Mouse (Mus musculus): ENCODE results near the gene D11Wsu47e. TPM values are rescaled to one million over a fixed set of nuclear protein-coding genes. Genes with fewer than 3 reads are reported as not detected.
A peak's percentile ranks its signal among the peaks of the same experiment; 100 is the strongest.

D11Wsu47e gene
- 23.7 and 25.8 TPM in 2 replicates for polyA plus RNA-seq (2016; fragmentation: Nextera tagmentation; extraction: Ambion mirVana)

DNA sequence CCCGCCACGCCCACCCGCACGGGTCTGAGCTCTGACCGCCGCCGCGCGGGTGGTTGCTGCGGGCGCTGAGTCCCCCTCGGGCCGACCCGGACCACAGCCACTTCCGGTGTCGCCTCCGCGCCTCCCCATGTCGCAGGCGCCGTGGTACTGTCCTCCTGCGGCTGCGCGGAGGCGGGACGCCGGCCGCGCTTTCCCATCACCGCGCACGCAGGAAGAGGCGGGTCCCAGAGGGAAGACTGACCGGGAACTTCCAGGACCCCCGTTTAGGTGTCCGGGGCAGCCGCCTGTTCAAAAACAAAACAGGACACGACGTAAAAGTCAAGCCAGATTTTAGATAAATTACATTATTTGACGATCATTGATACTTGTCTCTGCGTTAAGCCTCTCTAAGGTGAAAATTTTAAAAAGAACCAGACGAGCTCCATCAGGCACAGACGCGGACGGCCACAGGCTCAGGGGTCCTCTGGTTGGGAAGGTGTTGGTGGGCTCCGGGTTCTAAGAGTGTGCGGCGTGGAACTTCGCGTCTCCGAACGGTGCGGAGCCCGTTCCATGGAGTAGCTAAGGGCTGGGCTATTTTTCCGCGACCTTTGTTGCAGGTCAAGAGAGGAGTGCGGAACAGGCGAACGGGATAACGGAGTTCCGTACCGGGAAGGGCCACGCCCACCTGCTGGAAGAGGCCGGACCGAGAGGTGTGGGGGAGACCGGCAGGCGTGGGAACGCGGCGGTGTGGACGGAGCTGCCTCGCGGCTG lies at the start of gene D11Wsu47e, which contains the start of gene Fam104a:
Gene D11Wsu47e (plus strand): TSS at position 456 of the 750 bp plus-strand sequence.
Gene Fam104a (minus strand): TSS at position 199 of the 750 bp plus-strand sequence.
- H3K27me3 ChIP-seq, result no peaks in the 10 kb centered on the region
- H3K4me3 ChIP-seq (replicated peaks), result peak within 1 kb of the TSS; percentile 96
- peaks cover 39% of the 10 kb centered on the region for H3K4me1 ChIP-seq (replicated peaks)
- peak within 1 kb of the TSS; percentile 90 for H3K9ac ChIP-seq (replicated peaks)
- peak; percentile 88 for ATAC-seq (ENCODE audit: insufficient number of reproducible peaks, insufficient read depth, low FRiP score, low TSS enrichment, low read depth)
- peak within 1 kb of the TSS; percentile 97 for H3K27ac ChIP-seq
- peaks cover 16% of the 10 kb centered on the region for H3K36me3 ChIP-seq
- under 1% methylated on average over 73 of the region's 73 CpGs for WGBS
- H3K4me2 ChIP-seq, result peak within 1 kb of the TSS; percentile 87
- H3K9me3 ChIP-seq, result no peaks in the 10 kb centered on the region

DNA sequence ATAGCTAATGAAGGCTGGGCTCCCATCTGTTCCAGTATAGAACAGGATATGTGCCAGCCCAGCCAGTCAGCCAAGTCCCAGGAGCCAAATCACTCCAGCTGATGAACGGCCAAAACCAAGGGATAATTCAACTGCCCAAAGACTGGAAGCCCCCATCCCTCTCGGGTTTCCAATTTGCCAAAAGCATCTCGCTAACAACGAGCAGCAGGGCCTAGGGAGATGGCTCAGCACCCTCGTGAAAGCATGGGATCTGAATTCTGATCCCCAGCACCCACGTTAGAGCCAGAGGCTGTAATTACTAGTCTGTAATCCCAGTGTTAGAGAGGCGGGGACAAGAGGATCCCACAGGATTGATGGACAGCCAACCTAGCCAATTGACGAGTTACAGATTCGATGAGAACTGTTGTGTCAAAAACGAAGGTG lies 49.5 kb upstream of the D11Wsu47e start:
- 69% methylated on average over 10 of the region's 10 CpGs for WGBS
- Histone ChIP-seq H3K9me3 (peaks cover 9% of the 10 kb centered on the region; the same call in 1 of the 2 replicates), H3K4me3 (replicated peaks) (no peak overlapping the region), H3K27me3 (no peaks in the 10 kb centered on the region), H3K4me1 (replicated peaks) (no peaks in the 10 kb centered on the region), H3K4me2 (no peak overlapping the region), H3K27ac (no peak overlapping the region), H3K9ac (replicated peaks) (no peak overlapping the region), H3K36me3 (no peaks in the 10 kb centered on the region)
- ATAC-seq (ENCODE audit: insufficient number of reproducible peaks, insufficient read depth, low FRiP score, low TSS enrichment, low read depth), result no peak

DNA sequence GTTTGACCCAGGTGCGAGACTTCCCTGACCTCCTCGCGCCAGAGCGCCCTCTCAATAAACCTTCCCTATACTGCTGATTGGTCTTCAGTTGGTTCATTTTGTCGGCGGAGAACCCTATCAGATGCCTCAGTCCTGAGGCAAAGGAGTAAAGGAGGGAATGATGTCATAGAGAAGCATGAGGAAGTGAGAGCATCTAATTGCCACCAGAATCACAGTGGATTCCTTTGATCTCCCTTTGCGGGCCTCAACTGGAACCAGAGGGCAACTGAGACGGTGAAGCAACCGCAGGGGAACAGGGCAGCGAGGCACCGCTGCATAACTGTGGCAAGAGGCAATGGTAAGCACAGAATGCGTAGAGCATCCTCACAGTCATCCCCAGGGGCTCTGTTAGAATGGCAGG lies 45.5 kb upstream of the D11Wsu47e start:
- Histone ChIP-seq H3K27me3 (no peaks in the 10 kb centered on the region; the same call in 1 of the 2 replicates), H3K4me1 (replicated peaks) (no peaks in the 10 kb centered on the region), H3K4me3 (replicated peaks) (no peak overlapping the region), H3K27ac (no peak overlapping the region), H3K4me2 (no peak overlapping the region), H3K9me3 (peaks cover 9% of the 10 kb centered on the region; the same call in 1 of the 2 replicates), H3K9ac (replicated peaks) (no peak overlapping the region), H3K36me3 (no peaks in the 10 kb centered on the region)
- WGBS, result 82% methylated on average over 12 of the region's 12 CpGs
- ATAC-seq (ENCODE audit: insufficient number of reproducible peaks, insufficient read depth, low FRiP score, low TSS enrichment, low read depth), result no peak

DNA sequence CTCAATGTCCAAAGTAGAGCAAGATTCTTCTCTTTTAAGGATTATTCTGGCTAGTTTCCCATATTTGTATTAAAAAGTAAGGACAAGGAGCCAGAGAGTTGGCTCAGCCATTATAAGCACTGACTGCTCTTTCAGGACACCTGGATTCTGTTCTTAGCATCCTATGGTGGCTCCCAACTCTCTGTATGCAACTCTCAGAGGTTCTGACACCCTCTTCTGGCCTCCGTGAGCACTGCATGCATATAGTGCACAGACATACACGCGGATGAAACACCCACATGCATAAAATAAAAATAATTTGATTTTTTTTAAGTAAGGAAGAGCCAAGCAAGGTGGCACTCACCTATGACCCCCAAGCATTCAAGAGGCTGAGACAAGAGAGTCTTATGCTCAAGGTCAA lies 39.0 kb upstream of the D11Wsu47e start:
- ATAC-seq (ENCODE audit: insufficient number of reproducible peaks, insufficient read depth, low FRiP score, low TSS enrichment, low read depth), result no peak
- Histone ChIP-seq H3K9ac (replicated peaks) (no peak overlapping the region), H3K4me3 (replicated peaks) (no peak overlapping the region), H3K27me3 (no peaks in the 10 kb centered on the region; the same call in 1 of the 2 replicates), H3K4me2 (no peak overlapping the region), H3K27ac (no peak overlapping the region), H3K4me1 (replicated peaks) (peaks cover 16% of the 10 kb centered on the region), H3K36me3 (no peaks in the 10 kb centered on the region), H3K9me3 (no peaks in the 10 kb centered on the region; the same call in 1 of the 2 replicates)
- WGBS, result 86% methylated on average over 3 of the region's 3 CpGs

DNA sequence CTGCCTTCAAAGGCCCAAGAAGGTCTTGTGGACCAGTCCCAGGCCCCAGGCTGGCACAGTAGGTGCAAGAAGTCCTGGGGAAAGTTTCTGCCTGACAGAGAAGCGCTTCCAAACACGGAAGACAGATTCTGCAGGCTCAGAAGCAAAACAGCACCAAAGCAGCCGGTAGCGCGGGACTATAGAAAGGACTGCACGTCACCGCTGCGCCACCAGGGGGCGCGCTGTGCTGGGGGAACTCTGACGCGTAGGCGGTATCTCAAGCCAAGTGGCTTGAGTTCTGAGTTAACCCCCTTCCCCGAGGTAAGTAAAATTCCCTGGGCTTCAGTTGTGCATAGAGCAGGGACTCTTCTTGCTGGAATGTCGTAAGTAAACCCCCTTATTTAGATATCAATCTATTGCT lies 36.1 kb upstream of the D11Wsu47e start:
- Histone ChIP-seq H3K27me3 (no peaks in the 10 kb centered on the region; the same call in 1 of the 2 replicates), H3K36me3 (peaks cover 19% of the 10 kb centered on the region), H3K27ac (no peak overlapping the region), H3K4me2 (peak overlapping the region; percentile 28; the same call in 1 of the 2 replicates), H3K4me1 (replicated peaks) (peaks cover 35% of the 10 kb centered on the region), H3K9me3 (no peaks in the 10 kb centered on the region; the same call in 1 of the 2 replicates), H3K9ac (replicated peaks) (0 out of 2 replicates have a peak overlapping the region, but pooled peaks have one; percentile 18), H3K4me3 (replicated peaks) (0 out of 2 replicates have a peak overlapping the region, but pooled peaks have one; percentile 4)
- ATAC-seq (ENCODE audit: insufficient number of reproducible peaks, insufficient read depth, low FRiP score, low TSS enrichment, low read depth), result no peak
- 4% methylated on average over 15 of the region's 15 CpGs for WGBS

DNA sequence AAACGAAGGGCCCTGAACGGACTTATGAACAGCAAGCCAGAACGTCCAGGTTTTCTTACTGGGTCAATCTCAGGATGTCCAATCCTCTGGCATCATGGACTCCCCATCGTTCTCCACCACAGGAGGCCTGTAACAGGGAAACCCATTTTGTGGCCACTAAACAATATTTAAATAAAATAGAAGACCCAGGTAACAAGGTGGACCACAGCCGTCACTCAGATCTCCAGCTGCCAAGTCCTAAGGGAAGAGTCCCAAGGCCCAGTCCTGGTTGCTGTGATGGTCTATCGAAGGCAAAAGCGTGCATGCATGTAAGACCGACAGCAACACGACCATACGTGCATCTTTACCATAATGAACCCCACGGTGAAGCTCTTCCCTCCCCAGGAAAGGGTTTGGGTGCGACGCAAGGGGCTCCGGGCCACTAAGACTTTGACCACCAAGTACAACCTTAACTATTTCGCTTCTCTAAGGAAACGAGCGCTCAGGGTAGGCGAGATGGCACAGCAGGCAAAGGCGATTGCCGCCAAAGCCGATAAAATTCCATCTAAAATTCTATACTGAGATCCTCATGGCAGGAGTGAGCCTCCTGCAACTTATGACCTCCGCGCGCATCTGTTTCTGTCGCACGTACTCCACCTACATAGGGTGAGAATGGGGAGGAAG lies 35.4 kb upstream of the D11Wsu47e start, which contains the start of gene Cog1:
Gene Cog1 (plus strand): TSS at position 480 of the 663 bp plus-strand sequence.
- 40% methylated on average over 26 of the region's 26 CpGs for WGBS
- Histone ChIP-seq H3K27me3 (no peaks in the 10 kb centered on the region), H3K4me2 (peak within 1 kb of the TSS; percentile 70), H3K9me3 (no peaks in the 10 kb centered on the region; the same call in 1 of the 2 replicates), H3K4me3 (replicated peaks) (peak within 1 kb of the TSS; percentile 96), H3K4me1 (replicated peaks) (peaks cover 40% of the 10 kb centered on the region), H3K27ac (peak within 1 kb of the TSS; percentile 89), H3K36me3 (peaks cover 26% of the 10 kb centered on the region), H3K9ac (replicated peaks) (peak within 1 kb of the TSS; percentile 90)
- no peak for ATAC-seq (ENCODE audit: insufficient number of reproducible peaks, insufficient read depth, low FRiP score, low TSS enrichment, low read depth)

DNA sequence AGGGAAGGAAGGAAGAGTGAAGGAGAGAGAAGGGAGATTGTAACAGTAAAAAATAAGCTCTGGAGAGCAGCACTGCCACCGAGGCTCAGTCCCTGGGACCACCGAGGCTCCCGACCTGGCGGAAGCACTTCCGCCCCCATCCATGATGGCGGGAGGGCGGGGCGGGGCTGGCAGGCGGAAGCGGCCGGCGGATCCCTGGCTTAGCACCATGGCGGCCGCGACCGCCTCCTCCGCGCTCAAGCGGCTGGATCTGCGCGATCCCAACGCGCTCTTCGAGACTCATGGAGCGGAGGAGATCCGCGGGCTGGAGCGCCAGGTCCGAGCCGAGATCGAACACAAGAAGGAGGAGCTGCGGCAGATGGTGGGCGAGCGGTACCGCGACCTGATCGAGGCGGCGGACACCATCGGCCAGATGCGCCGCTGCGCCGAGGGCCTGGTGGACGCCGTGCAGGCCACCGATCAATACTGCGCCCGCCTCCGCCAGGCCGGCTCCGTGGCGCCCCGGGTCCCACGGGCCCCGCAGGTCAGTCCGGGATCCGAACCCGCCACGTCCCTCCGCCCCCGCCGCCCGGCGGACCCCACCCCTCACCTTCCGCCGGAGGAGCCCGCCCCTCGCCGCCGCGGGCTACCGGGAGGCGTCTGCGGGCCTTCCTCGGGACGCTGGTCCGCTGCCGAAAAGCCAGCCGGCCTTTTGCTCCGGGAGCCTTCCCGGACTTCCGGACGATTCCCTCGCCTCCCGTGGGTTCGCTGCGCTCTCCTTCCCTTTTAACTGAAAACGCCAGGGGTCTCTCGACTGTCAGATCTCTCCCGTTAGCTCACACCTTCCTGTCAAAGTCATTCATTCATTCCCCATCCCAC lies 34.6 kb upstream of the D11Wsu47e start, which contains the start of gene Slc39a11:
Gene Slc39a11 (minus strand): TSS at position 727 of the 858 bp plus-strand sequence.
- Histone ChIP-seq H3K4me2 (peak within 1 kb of the TSS; percentile 70), H3K36me3 (peaks cover 33% of the 10 kb centered on the region), H3K4me1 (replicated peaks) (peaks cover 46% of the 10 kb centered on the region), H3K4me3 (replicated peaks) (peak within 1 kb of the TSS; percentile 96), H3K27ac (peak within 1 kb of the TSS; percentile 89), H3K9ac (replicated peaks) (peak within 1 kb of the TSS; percentile 90), H3K9me3 (no peaks in the 10 kb centered on the region; the same call in 1 of the 2 replicates), H3K27me3 (no peaks in the 10 kb centered on the region)
- peak; percentile 71; the same call in 1 of the 2 replicates for ATAC-seq (ENCODE audit: insufficient number of reproducible peaks, insufficient read depth, low FRiP score, low TSS enrichment, low read depth)
- under 1% methylated on average over 90 of the region's 91 CpGs for WGBS

DNA sequence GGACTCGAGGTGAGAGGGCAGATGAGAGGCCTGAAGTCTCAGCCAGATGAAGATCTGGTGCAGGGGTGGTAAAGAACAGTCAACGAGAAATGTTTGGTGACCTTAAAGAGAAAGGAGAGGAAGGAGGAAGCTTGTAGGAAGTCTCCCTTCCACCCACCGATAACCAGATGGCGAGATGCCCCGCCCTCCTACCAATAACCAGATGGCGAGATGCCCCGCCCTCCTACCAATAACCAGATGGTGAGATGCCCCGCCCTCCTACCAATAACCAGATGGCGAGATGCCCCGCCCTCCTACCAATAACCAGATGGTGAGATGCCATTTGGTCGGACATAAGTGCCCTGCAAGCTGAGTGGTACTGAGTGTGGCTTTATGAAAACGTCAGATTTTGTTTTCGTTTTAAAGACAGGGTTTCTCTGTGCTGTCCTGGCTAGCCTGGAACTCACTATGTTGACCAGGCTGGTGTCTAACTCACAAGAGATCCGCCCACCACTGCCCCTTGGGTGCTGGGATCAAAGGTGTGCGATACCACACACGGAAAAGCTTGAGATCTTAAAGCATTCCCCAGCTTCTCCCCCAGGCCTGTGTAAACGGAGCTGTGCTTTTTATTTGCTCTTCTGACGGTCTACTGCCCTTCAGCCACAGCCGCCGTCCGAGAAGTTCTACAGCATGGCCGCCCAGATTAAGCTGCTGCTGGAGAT lies 32.9 kb upstream of the D11Wsu47e start:
- Histone ChIP-seq H3K9me3 (no peaks in the 10 kb centered on the region), H3K4me3 (replicated peaks) (no peak overlapping the region), H3K36me3 (peaks cover 49% of the 10 kb centered on the region), H3K4me2 (peak overlapping the region; percentile 70), H3K4me1 (replicated peaks) (peaks cover 55% of the 10 kb centered on the region), H3K27me3 (no peaks in the 10 kb centered on the region), H3K9ac (replicated peaks) (0 out of 2 replicates have a peak overlapping the region, but pooled peaks have one; percentile 18), H3K27ac (peak overlapping the region; percentile 47; the same call in 1 of the 2 replicates)
- 52% methylated on average over 22 of the region's 22 CpGs for WGBS
- ATAC-seq (ENCODE audit: insufficient number of reproducible peaks, insufficient read depth, low FRiP score, low TSS enrichment, low read depth), result no peak

DNA sequence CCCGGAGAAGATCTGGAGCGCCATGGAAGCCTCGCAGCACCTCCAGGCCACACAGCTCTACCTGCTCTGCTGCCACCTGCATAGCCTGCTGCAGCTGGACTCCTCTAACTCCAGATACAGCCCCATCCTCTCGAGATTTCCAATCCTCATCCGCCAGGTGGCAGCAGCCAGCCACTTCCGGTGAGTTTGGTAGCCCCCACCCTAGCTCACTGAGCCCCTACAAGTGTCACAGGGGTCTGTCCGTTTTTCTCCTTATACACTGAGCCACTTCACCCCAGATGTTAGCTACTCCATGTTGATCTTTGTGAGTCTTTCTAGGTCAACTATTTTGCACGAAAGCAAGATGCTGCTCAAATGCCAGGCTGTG lies 32.3 kb upstream of the D11Wsu47e start:
- Histone ChIP-seq H3K4me1 (replicated peaks) (peaks cover 55% of the 10 kb centered on the region), H3K9ac (replicated peaks) (no peak overlapping the region), H3K36me3 (peaks cover 55% of the 10 kb centered on the region), H3K27ac (peak overlapping the region; percentile 18; the same call in 1 of the 2 replicates), H3K27me3 (no peaks in the 10 kb centered on the region), H3K4me2 (no peak overlapping the region), H3K9me3 (no peaks in the 10 kb centered on the region), H3K4me3 (replicated peaks) (no peak overlapping the region)
- ATAC-seq (ENCODE audit: insufficient number of reproducible peaks, insufficient read depth, low FRiP score, low TSS enrichment, low read depth), result 0 out of 2 replicates have a peak, but pooled peaks have one; percentile 6
- WGBS, result 43% methylated on average over 8 of the region's 8 CpGs

DNA sequence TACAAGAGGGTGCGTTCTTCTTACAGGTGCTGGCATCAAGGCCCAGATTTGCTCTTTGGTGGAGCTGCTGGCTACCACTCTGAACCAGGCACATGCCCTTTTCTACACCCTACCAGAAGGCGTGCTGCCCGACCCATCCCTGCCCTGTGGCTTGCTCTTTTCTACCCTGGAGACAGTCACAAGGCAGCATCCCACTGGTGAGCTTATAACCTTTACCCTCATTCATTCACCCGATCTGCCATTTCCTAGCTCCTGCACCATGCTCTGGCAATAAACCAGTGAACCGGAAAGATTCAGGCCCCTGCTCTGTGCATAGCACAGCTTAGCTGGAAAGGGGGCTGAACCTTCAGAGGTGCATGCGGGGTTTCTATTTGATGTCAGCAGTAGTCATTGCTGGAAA lies 31.7 kb upstream of the D11Wsu47e start:
- WGBS, result 88% methylated on average over 6 of the region's 6 CpGs
- no peak for ATAC-seq (ENCODE audit: insufficient number of reproducible peaks, insufficient read depth, low FRiP score, low TSS enrichment, low read depth)

More for the DNA sequence above, 31.7 kb upstream of the D11Wsu47e start:
- Histone ChIP-seq H3K27ac (no peak overlapping the region), H3K9ac (replicated peaks) (no peak overlapping the region), H3K36me3 (peaks cover 61% of the 10 kb centered on the region), H3K4me2 (no peak overlapping the region), H3K9me3 (no peaks in the 10 kb centered on the region), H3K27me3 (no peaks in the 10 kb centered on the region), H3K4me1 (replicated peaks) (peaks cover 51% of the 10 kb centered on the region), H3K4me3 (replicated peaks) (no peak overlapping the region)
